Mouse (Mus musculus): Measurements from ENCODE around the gene Slc25a11. TPM values are rescaled to one million over a fixed set of nuclear protein-coding genes. Genes with fewer than 3 reads are reported as not detected.

Slc25a11 gene
- polyA plus RNA-seq, 1 experiment from 2014 or later, result 143 TPM

GRCm38 (mm10) chr11:70678576-70678975 lies 31.3 kb upstream of the Slc25a11 start:
- TF ChIP-seq CTCF (IDR thresholded peaks at IDR 0.05; ENCODE audit: low read depth) (no peak), EP300 (IDR thresholded peaks at IDR 0.05; ENCODE audit: low read depth) (no peak)
- H3K9ac ChIP-seq (replicated peaks), result no peak overlapping the region; the same call in 1 of the 2 replicates
- no peaks in the 10 kb centered on the region for H3K9me3 ChIP-seq (ENCODE audit: low read length)
- peaks cover 17% of the 10 kb centered on the region for H3K4me1 ChIP-seq (ENCODE audit: insufficient read depth)
- DNase-seq (no peak), ATAC-seq (peak; percentile 74)
- WGBS (ENCODE audit: insufficient replicate concordance), result 75% methylated on average over 2 of the region's 2 CpGs
- no peak overlapping the region for H3K4me2 ChIP-seq (ENCODE audit: low read depth, low read length)
- no peak overlapping the region for H3K4me3 ChIP-seq (ENCODE audit: low read depth, low read length)
- peak overlapping the region; percentile 84 for H3K27ac ChIP-seq (ENCODE audit: low read depth)
- H3K36me3 ChIP-seq (replicated peaks; ENCODE audit: insufficient read depth, low read length), result peaks cover 18% of the 10 kb centered on the region; the same call in 1 of the 2 replicates
- no peaks in the 10 kb centered on the region for H3K27me3 ChIP-seq (ENCODE audit: insufficient read depth, low read length)

- no peak for TF ChIP-seq EP300 (IDR thresholded peaks at IDR 0.05; ENCODE audit: low read depth)
- TF ChIP-seq CTCF (IDR thresholded peaks at IDR 0.05; ENCODE audit: low read depth), result no peak
- 72% methylated on average over 9 of the region's 9 CpGs for WGBS (ENCODE audit: insufficient replicate concordance)
- Histone ChIP-seq H3K4me1 (ENCODE audit: insufficient read depth) (peaks cover 17% of the 10 kb centered on the region), H3K4me2 (ENCODE audit: low read depth, low read length) (no peak overlapping the region), H3K27ac (ENCODE audit: low read depth) (peak overlapping the region; percentile 84), H3K27me3 (ENCODE audit: insufficient read depth, low read length) (no peaks in the 10 kb centered on the region), H3K4me3 (ENCODE audit: low read depth, low read length) (no peak overlapping the region), H3K9me3 (ENCODE audit: low read length) (no peaks in the 10 kb centered on the region), H3K36me3 (replicated peaks; ENCODE audit: insufficient read depth, low read length) (peaks cover 17% of the 10 kb centered on the region; the same call in 1 of the 2 replicates), H3K9ac (replicated peaks) (no peak overlapping the region)
- ATAC-seq (peak; percentile 75), DNase-seq (no peak)
Measured at GRCm38 (mm10) chr11:70678092-70678491, 30.8 kb upstream of the Slc25a11 start.

GRCm38 (mm10) chr11:70674501-70674900 lies 27.2 kb upstream of the Slc25a11 start:
- no peak overlapping the region for H3K27ac ChIP-seq (ENCODE audit: low read depth)
- no peaks in the 10 kb centered on the region for H3K9me3 ChIP-seq (ENCODE audit: low read length)
- H3K27me3 ChIP-seq (ENCODE audit: insufficient read depth, low read length), result no peaks in the 10 kb centered on the region
- no peak overlapping the region for H3K4me2 ChIP-seq (ENCODE audit: low read depth, low read length)
- peaks cover 23% of the 10 kb centered on the region for H3K4me1 ChIP-seq (ENCODE audit: insufficient read depth)
- ATAC-seq (no peak), DNase-seq (no peak)
- WGBS (ENCODE audit: insufficient replicate concordance), result 53% methylated on average over 11 of the region's 11 CpGs
- TF ChIP-seq CTCF (IDR thresholded peaks at IDR 0.05; ENCODE audit: low read depth) (no peak), EP300 (IDR thresholded peaks at IDR 0.05; ENCODE audit: low read depth) (no peak)
- H3K4me3 ChIP-seq (ENCODE audit: low read depth, low read length), result no peak overlapping the region
- H3K36me3 ChIP-seq (replicated peaks; ENCODE audit: insufficient read depth, low read length), result peaks cover 10% of the 10 kb centered on the region; the same call in 1 of the 2 replicates
- H3K9ac ChIP-seq (replicated peaks), result no peak overlapping the region

- Histone ChIP-seq H3K27ac (ENCODE audit: low read depth) (no peak overlapping the region), H3K27me3 (ENCODE audit: insufficient read depth, low read length) (no peaks in the 10 kb centered on the region), H3K9ac (replicated peaks) (no peak overlapping the region), H3K4me3 (ENCODE audit: low read depth, low read length) (no peak overlapping the region), H3K9me3 (ENCODE audit: low read length) (no peaks in the 10 kb centered on the region), H3K36me3 (replicated peaks; ENCODE audit: insufficient read depth, low read length) (peaks cover 10% of the 10 kb centered on the region; the same call in 1 of the 2 replicates), H3K4me2 (ENCODE audit: low read depth, low read length) (no peak overlapping the region), H3K4me1 (ENCODE audit: insufficient read depth) (peaks cover 18% of the 10 kb centered on the region)
- WGBS (ENCODE audit: insufficient replicate concordance), result 88% methylated on average over 6 of the region's 6 CpGs
- TF ChIP-seq CTCF (IDR thresholded peaks at IDR 0.05; ENCODE audit: low read depth), result no peak
- DNase-seq (no peak), ATAC-seq (no peak)
Measured at GRCm38 (mm10) chr11:70674014-70674413, 26.7 kb upstream of the Slc25a11 start.

- 86% methylated on average over 16 of the region's 16 CpGs for WGBS (ENCODE audit: insufficient replicate concordance)
- peaks cover 10% of the 10 kb centered on the region; the same call in 1 of the 2 replicates for H3K36me3 ChIP-seq (replicated peaks; ENCODE audit: insufficient read depth, low read length)
- peaks cover 24% of the 10 kb centered on the region for H3K4me1 ChIP-seq (ENCODE audit: insufficient read depth)
- H3K27me3 ChIP-seq (ENCODE audit: insufficient read depth, low read length), result no peaks in the 10 kb centered on the region
- DNase-seq (no peak), ATAC-seq (no peak)
- TF ChIP-seq EP300 (IDR thresholded peaks at IDR 0.05; ENCODE audit: low read depth), result no peak
- TF ChIP-seq CTCF (IDR thresholded peaks at IDR 0.05; ENCODE audit: low read depth), result no peak
- H3K4me3 ChIP-seq (ENCODE audit: low read depth, low read length), result no peak overlapping the region
- H3K9me3 ChIP-seq (ENCODE audit: low read length), result no peaks in the 10 kb centered on the region
- no peak overlapping the region for H3K9ac ChIP-seq (replicated peaks)
- no peak overlapping the region for H3K27ac ChIP-seq (ENCODE audit: low read depth)
- H3K4me2 ChIP-seq (ENCODE audit: low read depth, low read length), result no peak overlapping the region
Measured at GRCm38 (mm10) chr11:70671333-70672047, 24.2 kb upstream of the Slc25a11 start.

GRCm38 (mm10) chr11:70670483-70670882 lies 23.2 kb upstream of the Slc25a11 start:
- TF ChIP-seq CTCF (IDR thresholded peaks at IDR 0.05; ENCODE audit: low read depth) (no peak), EP300 (IDR thresholded peaks at IDR 0.05; ENCODE audit: low read depth) (no peak)
- no peak for DNase-seq
- no peak for ATAC-seq
- peaks cover 13% of the 10 kb centered on the region; the same call in 1 of the 2 replicates for H3K36me3 ChIP-seq (replicated peaks; ENCODE audit: insufficient read depth, low read length)
- no peaks in the 10 kb centered on the region for H3K27me3 ChIP-seq (ENCODE audit: insufficient read depth, low read length)
- peak overlapping the region; percentile 73 for H3K9ac ChIP-seq (replicated peaks)
- 73% methylated on average over 14 of the region's 14 CpGs for WGBS (ENCODE audit: insufficient replicate concordance)
- 0 out of 2 replicates have a peak overlapping the region, but pooled peaks have one; percentile 96 for H3K27ac ChIP-seq (ENCODE audit: low read depth)
- H3K4me3 ChIP-seq (ENCODE audit: low read depth, low read length), result peak overlapping the region; percentile 69; the same call in 1 of the 2 replicates
- peaks cover 24% of the 10 kb centered on the region for H3K4me1 ChIP-seq (ENCODE audit: insufficient read depth)
- peak overlapping the region; percentile 98 for H3K4me2 ChIP-seq (ENCODE audit: low read depth, low read length)
- H3K9me3 ChIP-seq (ENCODE audit: low read length), result no peaks in the 10 kb centered on the region

All from liver, postnatal 0 days (tissue).